Mouse (Mus musculus): ENCODE measurements at regions not wholly inside any gene's neighbourhood (a gene's known extent, or its start where the extent isn't known, plus 50 kb on each side); places are given as distances from the start of the nearest gene placed in this dataset.

DNA sequence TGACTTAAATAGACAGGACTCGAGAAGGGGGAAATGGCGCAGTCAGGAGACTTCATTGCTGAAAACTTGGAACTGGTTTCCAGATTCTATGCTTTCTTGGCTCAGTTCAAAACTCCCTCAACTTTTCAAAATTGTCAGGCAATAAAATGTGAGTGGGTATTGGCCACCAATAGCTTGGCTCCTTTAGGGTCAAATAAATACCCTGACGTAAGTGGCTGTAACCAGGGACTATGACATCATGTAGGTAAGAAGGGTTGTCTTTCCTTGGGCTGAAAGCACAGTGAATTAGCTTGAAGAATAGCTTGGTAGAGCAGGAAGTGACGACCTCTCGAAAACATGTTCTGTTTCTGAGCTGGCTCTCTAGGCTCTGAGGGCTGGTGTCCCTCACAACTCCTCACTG lies 127.6 kb upstream of the Sall1 start:
- Histone ChIP-seq H3K4me2 (ENCODE audit: insufficient read depth, low read depth, poor library complexity, severe bottlenecking) (0 out of 2 replicates have a peak overlapping the region, but pooled peaks have one; percentile 1), H3K27me3 (replicated peaks) (no peaks in the 10 kb centered on the region), H3K4me3 (replicated peaks in 1 of 3; ENCODE audit: low read depth in 2 of 3, low read length in 2 of 3, poor library complexity in 1 of 3) (no peak overlapping the region), H3K9ac (ENCODE audit: insufficient read depth, low read depth) (no peak overlapping the region), H3K27ac (ENCODE audit: insufficient read depth, low read depth) (no peak overlapping the region), H3K4me1 (ENCODE audit: control insufficient read depth in 1 of 2, insufficient read depth in 2 of 2) (peaks cover 0 to 2% of the 10 kb centered on the region in 2 experiments; a peak in 1 of 4 replicates), H3K36me3 (replicated peaks in 1 of 2; ENCODE audit: control insufficient read depth in 1 of 2, insufficient read depth in 1 of 2, low read length in 1 of 2) (no peaks in the 10 kb centered on the region), H3K9me3 (replicated peaks; ENCODE audit: low read length) (peaks cover 46% of the 10 kb centered on the region), H3K79me2 (replicated peaks; ENCODE audit: control insufficient read depth, extremely low read depth, insufficient read depth, poor library complexity, severe bottlenecking) (no peaks in the 10 kb centered on the region)
- TF ChIP-seq ELF1 (IDR thresholded peaks at IDR 0.05; ENCODE audit: low read depth, low read length), result no peak
- no peak for TF ChIP-seq HCFC1 (IDR thresholded peaks at IDR 0.05; ENCODE audit: low read depth, low read length)
- no peak for TF ChIP-seq ZC3H11A (IDR thresholded peaks at IDR 0.05; ENCODE audit: low read depth, low read length)
- TF ChIP-seq CHD1 (IDR thresholded peaks at IDR 0.05; ENCODE audit: low read depth, low read length), result no peak
- TF ChIP-seq POLR2AphosphoS2 (IDR thresholded peaks at IDR 0.05; ENCODE audit: low read depth, low read length), result no peak
- no peak for TF ChIP-seq TCF12 (IDR thresholded peaks at IDR 0.05; ENCODE audit: low read depth, low read length)
- TF ChIP-seq MXI1 (IDR thresholded peaks at IDR 0.05; ENCODE audit: low read depth, low read length), result no peak
- TF ChIP-seq IRF4 (IDR thresholded peaks at IDR 0.05; ENCODE audit: low read depth, low read length), result no peak
- TF ChIP-seq EP300 (IDR thresholded peaks at IDR 0.05; ENCODE audit: low read length), result no peak
- TF ChIP-seq MEF2A (IDR thresholded peaks at IDR 0.05; ENCODE audit: borderline replicate concordance, low read depth, low read length), result no peak
- TF ChIP-seq MAZ (IDR thresholded peaks at IDR 0.05; ENCODE audit: low read depth, low read length), result no peak
- TF ChIP-seq MYC (IDR thresholded peaks at IDR 0.05; ENCODE audit: low read depth, low read length), result no peak
- no peak for TF ChIP-seq ZMIZ1 (IDR thresholded peaks at IDR 0.05; ENCODE audit: low read depth, low read length)
- in situ Hi-C loops (cut with MboI; ENCODE audit: low pct_ligation_motif_present, low pct_unique_long_range_greater_than_20kb, low sequenced_read_pairs) (no loop called here), dilution Hi-C loops (cut with MboI; ENCODE audit: extremely low pct_ligation_motif_present, extremely low pct_unique_long_range_greater_than_20kb, low sequenced_read_pairs) (no loop called here)
- no peak for DNase-seq (ENCODE audit: extremely low read depth)

DNA sequence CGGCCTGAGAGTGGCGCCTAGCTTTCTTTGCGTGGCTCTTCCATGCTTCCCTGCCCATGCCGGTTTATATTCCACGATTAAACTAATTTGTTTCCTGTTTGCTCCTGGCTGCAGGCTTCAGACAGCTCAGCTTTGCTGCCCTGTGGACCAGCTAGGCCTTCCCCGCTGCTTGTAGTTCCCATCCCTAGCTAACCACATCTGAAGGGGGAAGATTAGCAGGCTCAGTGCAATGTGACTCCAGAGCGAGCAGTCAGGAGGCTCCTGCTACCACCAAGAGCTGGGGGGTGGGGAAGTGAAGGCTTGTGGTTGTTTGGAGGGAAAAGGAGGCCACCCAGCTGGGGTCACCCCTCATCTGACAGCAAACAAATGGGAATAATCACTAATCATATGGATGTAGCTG lies 125.5 kb upstream of the Sall1 start:
- no peak for DNase-seq (ENCODE audit: extremely low read depth)
- Histone ChIP-seq H3K27me3 (replicated peaks) (no peaks in the 10 kb centered on the region), H3K4me3 (replicated peaks in 1 of 3; ENCODE audit: low read depth in 2 of 3, low read length in 2 of 3, poor library complexity in 1 of 3) (no peak overlapping the region), H3K27ac (ENCODE audit: insufficient read depth, low read depth) (no peak overlapping the region), H3K4me2 (ENCODE audit: insufficient read depth, low read depth, poor library complexity, severe bottlenecking) (no peak overlapping the region), H3K36me3 (replicated peaks in 1 of 2; ENCODE audit: control insufficient read depth in 1 of 2, insufficient read depth in 1 of 2, low read length in 1 of 2) (no peaks in the 10 kb centered on the region), H3K9ac (ENCODE audit: insufficient read depth, low read depth) (no peak overlapping the region), H3K4me1 (ENCODE audit: control insufficient read depth in 1 of 2, insufficient read depth in 2 of 2) (peaks cover 0 to 2% of the 10 kb centered on the region in 2 experiments; a peak in 1 of 4 replicates), H3K9me3 (replicated peaks; ENCODE audit: low read length) (peaks cover 47% of the 10 kb centered on the region), H3K79me2 (replicated peaks; ENCODE audit: control insufficient read depth, extremely low read depth, insufficient read depth, poor library complexity, severe bottlenecking) (no peaks in the 10 kb centered on the region)
- in situ Hi-C loops (cut with MboI; ENCODE audit: low pct_ligation_motif_present, low pct_unique_long_range_greater_than_20kb, low sequenced_read_pairs) (no loop called here), dilution Hi-C loops (cut with MboI; ENCODE audit: extremely low pct_ligation_motif_present, extremely low pct_unique_long_range_greater_than_20kb, low sequenced_read_pairs) (no loop called here)
- TF ChIP-seq CHD1 (IDR thresholded peaks at IDR 0.05; ENCODE audit: low read depth, low read length), result no peak
- TF ChIP-seq JUND (conservative IDR thresholded peaks at IDR 0.05; ENCODE audit: low read depth, low read length), result no peak

DNA sequence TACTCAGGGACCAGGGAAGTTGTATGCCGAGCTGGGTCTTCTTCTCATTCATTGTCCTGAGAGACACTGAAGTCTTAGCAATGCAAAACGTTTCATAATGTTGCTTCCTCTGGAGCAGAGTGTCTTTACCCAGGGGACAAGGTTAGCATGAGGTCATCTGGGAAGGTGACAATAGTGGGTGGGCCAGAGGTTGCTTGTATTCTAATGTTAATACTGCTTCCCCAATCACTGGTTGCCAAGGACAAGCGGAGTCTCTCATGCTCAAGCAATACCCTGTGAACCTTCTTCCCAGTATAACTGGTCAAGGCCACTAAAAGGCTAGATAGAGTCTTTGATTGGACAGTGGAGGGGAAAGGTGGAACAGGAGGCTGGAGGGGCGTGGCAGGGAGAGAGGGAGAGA lies 123.1 kb upstream of the Sall1 start:
- Histone ChIP-seq H3K4me2 (ENCODE audit: insufficient read depth, low read depth, poor library complexity, severe bottlenecking) (no peak overlapping the region), H3K27me3 (replicated peaks) (no peaks in the 10 kb centered on the region), H3K4me1 (ENCODE audit: control insufficient read depth in 1 of 2, insufficient read depth in 2 of 2) (peaks cover 0 to 2% of the 10 kb centered on the region in 2 experiments; a peak in 1 of 4 replicates), H3K9ac (ENCODE audit: insufficient read depth, low read depth) (no peak overlapping the region), H3K79me2 (replicated peaks; ENCODE audit: control insufficient read depth, extremely low read depth, insufficient read depth, poor library complexity, severe bottlenecking) (no peaks in the 10 kb centered on the region), H3K4me3 (replicated peaks in 1 of 3; ENCODE audit: low read depth in 2 of 3, low read length in 2 of 3, poor library complexity in 1 of 3) (no peak overlapping the region), H3K27ac (ENCODE audit: insufficient read depth, low read depth) (no peak overlapping the region), H3K36me3 (replicated peaks in 1 of 2; ENCODE audit: control insufficient read depth in 1 of 2, insufficient read depth in 1 of 2, low read length in 1 of 2) (no peaks in the 10 kb centered on the region), H3K9me3 (replicated peaks; ENCODE audit: low read length) (peaks cover 51% of the 10 kb centered on the region)
- dilution Hi-C loops (cut with MboI; ENCODE audit: extremely low pct_ligation_motif_present, extremely low pct_unique_long_range_greater_than_20kb, low sequenced_read_pairs), result no loop called here
- TF ChIP-seq SIN3A (IDR thresholded peaks at IDR 0.05; ENCODE audit: low read length), result no peak
- no peak for TF ChIP-seq MAZ (IDR thresholded peaks at IDR 0.05; ENCODE audit: low read depth, low read length)
- in situ Hi-C loops (cut with MboI; ENCODE audit: low pct_ligation_motif_present, low pct_unique_long_range_greater_than_20kb, low sequenced_read_pairs), result no loop called here
- no peak for DNase-seq (ENCODE audit: extremely low read depth)
